Mouse (Mus musculus) 3T3-L1 (cell line): ENCODE measurements around the gene Cbl.
A peak's percentile ranks its signal among the peaks of the same experiment; 100 is the strongest.

Experiments used
- DNase-seq: peaks from one replicate; pipeline ENCODE4 v3.0.0-alpha.2; 2015; ENCODE audit warnings: low read depth, low spot score

Gene Cbl

DNA sequence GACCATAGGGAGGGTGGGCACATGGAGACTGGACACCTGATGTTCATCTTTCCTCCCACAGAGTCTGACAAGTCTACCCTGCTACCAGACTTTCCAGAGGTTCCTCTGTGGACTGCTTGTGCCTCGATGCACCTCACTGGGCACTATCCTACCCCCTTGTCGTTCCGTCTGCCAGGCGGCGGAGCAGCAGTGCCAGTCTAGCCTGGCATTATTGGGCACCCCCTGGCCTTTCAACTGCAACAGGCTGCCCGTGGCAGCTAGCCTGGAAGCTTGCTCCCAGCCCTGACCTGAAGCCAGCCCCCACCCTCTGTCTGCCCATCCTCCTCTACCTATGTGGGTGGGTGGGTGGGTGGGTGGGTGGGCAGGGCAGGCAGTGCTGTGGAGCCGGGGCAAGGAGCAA is 127.7 kb downstream of the Cbl start:
- no peak for DNase-seq

GRCm38 (mm10) chr9:44105781-44106180 is 128.1 kb downstream of the Cbl start:
- DNase-seq = peak; percentile 60

- peak; percentile 48 for DNase-seq
These were observed 129.0 kb downstream of the Cbl start for GRCm38 (mm10) chr9:44104881-44105280.

DNA sequence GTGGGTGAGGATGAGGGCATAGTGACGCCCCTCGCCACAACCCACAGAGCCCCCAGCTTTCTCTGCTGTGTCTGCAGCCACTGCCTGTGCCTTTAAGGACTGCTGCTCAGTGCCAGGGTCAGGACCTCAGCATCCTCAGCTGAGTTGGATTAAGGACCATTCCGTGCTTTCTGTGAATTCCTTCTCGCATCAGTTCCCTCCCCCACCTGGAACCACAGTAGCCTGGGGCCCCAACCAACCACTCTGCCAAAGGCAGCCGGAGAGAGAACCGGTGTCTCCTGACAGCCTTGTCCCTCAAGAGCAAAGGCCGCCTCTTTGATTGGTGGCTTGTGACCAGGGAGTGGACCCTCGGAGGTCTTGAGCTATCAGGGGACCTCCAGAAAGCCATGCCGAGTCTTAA is 132.4 kb downstream of the Cbl start, which contains the start of gene Mfrp:
Gene Mfrp, plus strand, starts transcription at position 240 of the 400 bp plus-strand sequence.
- DNase-seq = no peak

- no peak for DNase-seq
These were observed 137.3 kb downstream of the Cbl start for GRCm38 (mm10) chr9:44096536-44096935.

- no peak for DNase-seq
These were observed 138.1 kb downstream of the Cbl start for GRCm38 (mm10) chr9:44095781-44096180.

- DNase-seq = no peak
These were observed 139.1 kb downstream of the Cbl start for GRCm38 (mm10) chr9:44094737-44095136.

DNA sequence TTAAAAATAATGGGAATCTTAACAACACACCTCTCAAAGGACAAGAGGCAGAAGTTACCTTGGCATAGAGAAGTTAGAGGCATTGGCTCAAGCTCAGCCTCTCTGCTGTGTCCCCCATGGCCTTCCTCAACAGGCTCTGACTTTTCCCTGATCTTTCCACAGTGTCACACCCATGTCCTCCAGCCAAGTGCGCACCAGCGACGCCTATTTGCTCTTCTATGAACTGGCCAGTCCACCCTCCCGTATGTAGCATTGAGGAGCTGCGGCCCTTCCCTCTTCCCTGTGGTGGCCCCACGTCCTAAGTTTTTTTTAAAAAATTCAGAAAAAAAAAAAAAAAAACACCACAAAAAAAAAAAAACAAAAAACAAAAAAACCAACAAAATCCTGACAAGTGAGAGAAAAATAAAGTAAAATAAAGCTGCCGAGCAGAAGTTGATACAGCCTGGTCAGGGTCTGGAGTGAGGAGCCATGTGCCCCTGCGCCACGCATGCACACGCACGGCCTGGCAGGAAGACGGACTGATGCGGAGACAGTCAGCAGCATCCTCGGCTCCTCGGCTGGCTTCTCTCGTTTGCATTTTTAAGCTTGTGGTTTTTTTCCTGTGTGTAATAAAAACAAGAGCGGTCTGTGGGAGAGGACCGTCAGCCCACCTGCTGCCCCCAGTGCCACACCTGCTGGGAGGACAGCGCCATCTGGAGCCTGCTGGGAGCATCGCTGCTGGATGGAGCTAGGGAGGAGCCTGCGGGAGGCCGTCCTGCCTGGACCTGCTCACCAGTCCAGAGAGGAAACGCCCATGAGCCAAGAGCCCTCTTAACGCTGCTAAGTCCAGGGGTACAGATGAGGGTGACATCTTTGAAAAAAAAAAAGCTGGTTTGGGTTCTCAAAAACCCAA is 140.0 kb downstream of the Cbl start:
- DNase-seq = no peak
